Mouse (Mus musculus) B cell, adult 2 months (primary cell): ENCODE results near the gene Olfr1294.

ENCODE experiments used
- DNase-seq, 2 experiments: peaks; one replicate each; pipeline ENCODE4 v3.0.0; 2022

Gene Olfr1294

GRCm38 (mm10) chr2:111540191-111540590 is at the start of gene Olfr1294:
Gene Olfr1294 (minus strand): TSS chr2:111540291.
- no peak for DNase-seq

GRCm38 (mm10) chr2:111569581-111569980 is 29.5 kb upstream of the Olfr1294 start, which contains the start of gene Olfr1295:
Gene Olfr1295 (minus strand): TSS chr2:111569681.
- no peak for DNase-seq

- DNase-seq, result no peak
These were observed 15.2 kb downstream of the Olfr1294 start, which contains the start of gene Olfr1293-ps for GRCm38 (mm10) chr2:111524903-111525302. Gene Olfr1293-ps (plus strand): TSS chr2:111525203.

GRCm38 (mm10) chr2:111517451-111517850 is 22.6 kb downstream of the Olfr1294 start:
- no peak for DNase-seq

- no peak for DNase-seq
These were observed 43.2 kb downstream of the Olfr1294 start, which contains the start of gene Olfr1291-ps1 for GRCm38 (mm10) chr2:111496880-111497279. Gene Olfr1291-ps1 (plus strand): TSS chr2:111497180.

GRCm38 (mm10) chr2:111493729-111494128 is 46.4 kb downstream of the Olfr1294 start, which contains the start of gene Olfr1290:
Gene Olfr1290 (minus strand): TSS chr2:111493829.
- DNase-seq, result no peak
